Mouse (Mus musculus): ENCODE measurements around the gene Scgb2b27.
"Not testable (repeated sequence)": the region's sequence is repeated elsewhere in the genome, so short reads cannot be mapped to it uniquely, and the experiment has no call there.

The Scgb2b27 gene

DNA sequence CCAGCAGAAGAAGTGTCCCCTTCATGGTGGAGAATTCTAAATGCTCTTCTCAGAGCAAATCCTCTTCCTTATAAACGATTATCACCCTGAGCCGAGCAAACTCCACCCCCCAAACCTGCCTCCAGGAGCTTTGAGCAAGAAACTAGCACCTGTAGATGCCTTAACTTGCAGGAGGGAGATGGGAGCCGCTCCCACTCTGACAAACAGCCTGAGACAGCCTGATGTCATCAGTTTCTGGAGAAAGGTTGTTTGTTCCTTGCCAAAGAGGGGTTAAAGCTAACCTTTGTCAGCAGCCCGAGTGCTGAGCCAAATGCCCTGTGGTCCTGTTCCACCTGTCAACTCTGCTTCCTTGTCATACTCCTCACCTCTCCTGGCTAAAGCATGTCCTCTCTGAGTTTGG is at the start of gene Scgb2b27:
Scgb2b27 (minus strand) TSS at position 101 of the 400 bp plus-strand sequence.
- ATAC-seq (ENCODE audit: low TSS enrichment) = no peak

DNA sequence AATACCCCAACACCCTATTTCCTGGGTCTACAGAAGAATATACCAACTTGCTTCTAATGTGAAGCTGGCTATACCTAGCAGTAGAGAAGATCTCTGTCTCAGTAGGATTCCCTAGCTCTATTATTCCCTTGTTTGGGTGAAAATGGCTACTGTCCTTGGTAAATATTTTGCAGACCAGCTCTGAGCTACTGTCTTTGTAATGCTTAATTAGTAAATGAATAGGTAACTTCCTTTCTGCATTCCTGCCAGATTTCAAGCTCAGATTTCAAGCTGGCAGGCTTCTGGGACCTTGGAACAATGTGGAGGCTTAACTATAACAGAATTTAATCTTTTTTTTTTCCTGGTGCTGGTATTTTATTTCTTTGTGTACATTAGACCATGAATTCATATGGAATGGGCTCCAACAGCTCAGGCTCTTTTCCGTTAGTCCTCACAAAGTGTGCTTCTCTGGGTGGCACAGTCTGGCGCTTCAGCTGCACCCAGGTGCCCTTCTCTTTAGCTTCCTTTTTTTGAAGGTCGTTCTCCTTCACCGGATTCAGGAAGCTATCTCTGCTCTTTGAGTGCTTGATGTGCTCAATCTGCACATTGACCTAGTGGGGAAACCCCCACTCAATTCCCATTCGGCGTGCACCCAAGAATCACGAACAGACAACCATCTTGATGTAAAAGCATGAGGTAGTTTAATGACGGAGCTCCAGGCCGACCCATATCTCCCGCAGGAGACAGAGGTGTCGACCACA is 22.5 kb upstream of the Scgb2b27 start:
- ATAC-seq (ENCODE audit: low TSS enrichment) = not testable (repeated sequence)

DNA sequence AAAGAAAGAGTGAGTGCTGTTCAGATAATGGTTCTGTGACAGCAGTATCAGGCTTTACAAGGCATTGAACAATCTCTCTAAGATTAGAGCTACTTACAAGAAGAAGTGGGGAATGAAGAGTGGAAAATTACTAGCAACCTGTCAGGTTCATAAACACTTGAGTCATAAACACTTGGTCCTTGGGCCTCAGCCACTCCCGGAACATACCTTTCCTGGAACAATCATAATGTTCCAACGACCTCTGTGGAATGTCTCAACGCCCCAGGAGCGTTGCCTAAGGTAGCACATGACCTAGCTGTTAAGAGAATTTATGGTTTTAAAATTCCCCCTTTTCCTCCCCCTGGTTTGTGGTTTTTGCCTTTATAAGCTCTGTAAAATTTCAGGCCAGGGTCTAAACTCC is 20.8 kb upstream of the Scgb2b27 start:
- ATAC-seq (ENCODE audit: low TSS enrichment) = not testable (repeated sequence)

DNA sequence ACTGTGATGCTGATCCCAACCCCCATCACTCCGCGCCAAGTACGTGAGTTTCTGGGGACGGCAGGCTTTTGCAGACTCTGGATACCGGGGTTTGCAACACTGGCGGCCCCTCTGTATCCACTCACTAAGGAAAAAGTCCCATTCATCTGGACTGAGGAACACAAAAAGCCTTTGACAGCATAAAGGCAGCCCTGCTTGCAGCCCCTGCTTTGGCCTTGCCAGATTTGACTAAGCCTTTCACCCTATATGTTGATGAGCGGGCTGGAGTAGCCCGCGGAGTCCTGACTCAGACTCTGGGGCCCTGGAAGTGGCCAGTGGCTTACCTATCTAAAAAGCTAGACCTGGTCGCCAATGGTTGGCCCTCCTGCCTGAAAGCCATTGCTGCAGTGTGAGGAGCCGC is 16.3 kb upstream of the Scgb2b27 start:
- ATAC-seq (ENCODE audit: low TSS enrichment) = no peak

DNA sequence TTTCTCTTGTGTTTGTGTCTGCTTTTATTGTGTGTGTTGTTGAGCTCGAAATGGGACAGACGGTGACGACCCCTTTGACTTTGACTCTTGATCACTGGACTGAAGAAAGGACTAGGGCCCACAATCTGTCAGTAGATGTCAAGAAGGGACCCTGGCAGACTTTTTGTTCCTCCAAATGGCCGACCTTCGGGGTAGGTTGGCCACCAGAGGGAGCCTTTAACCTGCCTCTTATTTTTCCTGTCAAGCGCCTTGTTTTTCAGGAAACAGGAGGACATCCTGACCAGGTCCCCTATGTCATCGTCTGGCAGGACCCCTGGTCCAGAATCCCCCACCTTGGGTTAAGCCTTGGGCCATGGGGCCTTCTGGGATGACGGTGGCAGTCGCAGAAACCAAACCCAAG is 13.5 kb upstream of the Scgb2b27 start:
- not testable (repeated sequence) for ATAC-seq (ENCODE audit: low TSS enrichment)

DNA sequence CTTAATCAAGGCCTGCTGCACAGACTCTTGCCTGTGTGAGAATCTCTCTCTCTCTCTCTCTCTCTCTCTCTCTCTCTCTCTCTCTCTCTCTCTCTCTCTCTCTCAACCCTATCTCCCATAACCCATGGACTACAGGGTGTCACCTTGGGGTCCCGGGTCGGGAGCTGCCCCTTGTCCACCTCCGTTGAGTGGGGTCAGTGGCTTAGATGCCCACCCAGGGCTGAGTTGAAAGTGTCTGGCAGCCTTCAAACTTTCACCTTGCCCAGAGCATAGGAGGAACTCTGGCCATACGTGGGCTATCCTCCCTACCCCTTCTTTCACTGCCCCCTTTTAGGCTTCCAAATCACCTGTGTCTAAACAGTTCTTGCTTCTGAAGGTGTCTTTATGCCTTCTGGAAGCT is 11.9 kb upstream of the Scgb2b27 start:
- no peak for ATAC-seq (ENCODE audit: low TSS enrichment)

DNA sequence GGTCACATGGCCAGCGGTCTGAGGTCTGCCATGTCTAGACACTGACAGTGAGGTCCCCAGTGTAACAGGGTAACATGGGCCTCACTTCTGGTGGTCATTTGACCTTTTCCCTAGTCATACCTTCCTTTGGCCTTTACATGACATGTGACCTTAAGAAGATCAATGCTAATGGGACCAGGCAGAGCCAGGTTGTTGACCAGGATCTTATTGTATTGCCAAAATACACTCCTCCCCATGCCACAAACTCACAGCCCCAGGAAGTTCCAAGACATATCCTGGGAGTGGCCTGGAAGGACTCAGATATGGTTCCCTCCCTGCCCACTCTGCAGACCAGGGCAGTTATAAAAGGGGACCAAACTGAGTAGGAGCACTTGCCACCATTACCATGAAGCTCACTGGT is 7.4 kb upstream of the Scgb2b27 start, which contains the start of gene Scgb1b27:
Scgb1b27 (plus strand) TSS at position 301 of the 400 bp plus-strand sequence.
- ATAC-seq (ENCODE audit: low TSS enrichment) = not testable (repeated sequence)

DNA sequence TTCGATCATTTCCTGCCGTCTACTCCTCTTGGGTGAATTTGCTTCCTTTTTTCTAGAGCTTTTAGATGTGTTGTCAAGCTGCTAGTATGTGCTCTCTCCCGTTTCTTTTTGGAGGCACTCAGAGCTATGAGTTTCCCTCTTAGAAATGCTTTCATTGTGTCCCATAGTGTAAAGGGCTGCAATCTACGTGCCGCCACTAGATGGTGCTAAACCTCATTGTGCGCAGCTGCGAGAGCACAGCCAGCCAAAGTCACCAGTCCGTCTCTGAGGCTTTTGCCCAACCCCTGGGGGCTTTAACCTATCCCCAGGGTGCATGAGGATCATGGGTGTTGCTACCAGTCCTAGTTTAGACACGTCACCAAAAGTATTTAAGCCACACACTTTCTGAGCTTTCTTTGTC is 31.5 kb downstream of the Scgb2b27 start:
- not testable (repeated sequence) for ATAC-seq (ENCODE audit: low TSS enrichment)
